Mouse (Mus musculus) C2C12 (cell line): Measurements from ENCODE around the gene Crtc2. TPM values are rescaled to one million over a fixed set of nuclear protein-coding genes. Genes with fewer than 3 reads are reported as not detected.

Experiments
- H3K27me3 ChIP-seq: one replicate; pipeline ENCODE4 v1.6.1; 2011; ENCODE audit not compliant: control insufficient read depth, insufficient read depth, insufficient read length
- H3K36me3 ChIP-seq: one replicate; pipeline ENCODE4 v1.6.1; 2011; ENCODE audit not compliant: control insufficient read depth, insufficient read depth
- H3K4me3 ChIP-seq: one replicate; pipeline ENCODE4 v1.5.1; 2011; ENCODE audit warnings: mild to moderate bottlenecking, control low read depth; ENCODE audit not compliant: poor library complexity, insufficient read depth, severe bottlenecking
- H3K79me2 ChIP-seq: one replicate; pipeline ENCODE4 v1.6.1; 2011; ENCODE audit not compliant: control insufficient read depth, insufficient read depth
- H3K79me3 ChIP-seq: one replicate; pipeline ENCODE4 v1.6.1; 2011; ENCODE audit warnings: low read depth, control low read depth
- H3ac ChIP-seq: one replicate; pipeline ENCODE3; 2011; ENCODE audit warnings: low read depth; ENCODE audit not compliant: control insufficient read depth, insufficient read length
- CEBPB ChIP-seq: IDR thresholded peaks from one replicate; pipeline ENCODE4 v1.6.1; 2011; ENCODE audit warnings: low read depth, mild to moderate bottlenecking, control low read depth, moderate library complexity
- CTCF ChIP-seq: IDR thresholded peaks from one replicate; pipeline ENCODE4 v1.5.1; 2011; ENCODE audit not compliant: control insufficient read depth, insufficient read depth, insufficient read length
- FOSL1 ChIP-seq: IDR thresholded peaks from one replicate; pipeline ENCODE4 v1.8.0; 2011; ENCODE audit warnings: mild to moderate bottlenecking, low read length; ENCODE audit not compliant: poor library complexity, insufficient read depth, severe bottlenecking
- MAX ChIP-seq: IDR thresholded peaks from one replicate; pipeline ENCODE4 v1.6.1; 2011; ENCODE audit warnings: mild to moderate bottlenecking, control low read depth
- MYOD1 ChIP-seq: IDR thresholded peaks from one replicate; pipeline ENCODE4 v1.6.1; 2011; ENCODE audit warnings: low read depth; ENCODE audit not compliant: control insufficient read depth, insufficient read length
- MYOG ChIP-seq: IDR thresholded peaks from one replicate; pipeline ENCODE4 v1.6.1; 2011; ENCODE audit not compliant: control insufficient read depth, insufficient read length; ENCODE audit errors: extremely low read depth
- USF1 ChIP-seq: IDR thresholded peaks from one replicate; pipeline ENCODE4 v1.6.1; 2011; ENCODE audit warnings: low read depth, mild to moderate bottlenecking, control low read depth, moderate library complexity
- polyA plus RNA-seq: library from polyadenylated mRNA; unstranded; fragments of >200 nt; fragmentation: generic; extraction: Trizol; gene quantifications from one replicate; pipeline ENCODE4 v1.2.1, GENCODE M21; 2012; ENCODE audit warnings: missing spikeins

Gene Crtc2
- polyA plus RNA-seq, 1 experiment, result 25.7 TPM

DNA sequence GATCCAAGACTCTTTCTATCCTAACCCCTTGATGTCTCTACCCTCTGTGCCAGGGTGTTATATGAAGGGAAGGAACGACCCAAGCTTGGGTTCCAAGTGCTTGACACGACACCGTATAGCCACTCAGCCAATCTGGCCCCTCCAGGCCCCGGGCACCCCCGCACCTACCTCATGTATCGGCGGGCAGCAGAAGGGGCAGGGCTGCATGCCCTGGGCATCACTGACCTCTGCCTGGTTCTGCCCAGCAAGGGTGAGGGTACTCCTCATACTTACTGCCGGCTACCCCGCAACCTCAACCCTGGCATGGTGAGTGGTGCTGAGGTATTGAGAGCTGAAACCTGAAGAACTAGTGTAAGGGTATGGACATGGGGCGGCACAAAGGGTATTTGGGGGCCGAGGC lies 14.2 kb downstream of the Crtc2 start:
- Histone ChIP-seq H3K4me3 (no peak overlapping the region), H3K79me3 (no peaks in the 10 kb centered on the region), H3ac (no peak overlapping the region), H3K36me3 (peaks cover 5% of the 10 kb centered on the region), H3K79me2 (no peaks in the 10 kb centered on the region), H3K27me3 (no peaks in the 10 kb centered on the region)
- TF ChIP-seq MYOD1 (no peak), CEBPB (no peak), MYOG (no peak), CTCF (no peak), MAX (no peak), FOSL1 (no peak), USF1 (no peak)

GRCm38 (mm10) chr3:90268971-90269370 lies 15.0 kb downstream of the Crtc2 start:
- Histone ChIP-seq H3K27me3 (no peaks in the 10 kb centered on the region), H3K79me3 (no peaks in the 10 kb centered on the region), H3K79me2 (no peaks in the 10 kb centered on the region), H3K4me3 (no peak overlapping the region), H3ac (no peak overlapping the region), H3K36me3 (no peaks in the 10 kb centered on the region)
- TF ChIP-seq MYOG, result no peak
- TF ChIP-seq USF1, result no peak
- TF ChIP-seq MYOD1, result no peak
- no peak for TF ChIP-seq CTCF
- no peak for TF ChIP-seq CEBPB
- no peak for TF ChIP-seq FOSL1
- no peak for TF ChIP-seq MAX

DNA sequence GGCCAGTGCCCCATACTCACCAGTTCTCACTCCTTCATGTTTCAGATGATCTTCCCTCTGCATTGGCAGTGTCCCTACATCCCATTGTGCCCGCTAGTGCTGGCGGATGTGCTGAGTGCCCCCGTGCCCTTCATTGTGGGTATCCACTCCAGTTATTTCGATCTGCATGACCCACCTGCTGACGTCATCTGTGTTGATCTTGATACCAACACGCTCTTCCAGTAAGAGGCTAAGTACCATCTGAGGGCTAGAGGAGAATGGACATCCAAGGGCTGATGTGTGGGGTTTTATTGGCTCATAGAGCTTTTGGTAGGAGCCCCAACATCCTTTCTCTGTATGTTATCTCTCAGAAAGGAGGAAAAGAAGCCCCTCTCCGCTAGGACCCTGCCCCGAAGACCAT lies 16.8 kb downstream of the Crtc2 start:
- H3K4me3 ChIP-seq, result no peak overlapping the region
- H3K79me2 ChIP-seq, result no peaks in the 10 kb centered on the region
- no peaks in the 10 kb centered on the region for H3K36me3 ChIP-seq
- TF ChIP-seq CEBPB, result no peak
- TF ChIP-seq MAX, result no peak
- TF ChIP-seq MYOD1, result no peak
- no peak overlapping the region for H3ac ChIP-seq
- H3K27me3 ChIP-seq, result no peaks in the 10 kb centered on the region
- H3K79me3 ChIP-seq, result no peaks in the 10 kb centered on the region

GRCm38 (mm10) chr3:90272170-90272569 lies 18.2 kb downstream of the Crtc2 start:
- Histone ChIP-seq H3K4me3 (no peak overlapping the region), H3ac (no peak overlapping the region), H3K79me3 (no peaks in the 10 kb centered on the region), H3K79me2 (no peaks in the 10 kb centered on the region), H3K27me3 (no peaks in the 10 kb centered on the region), H3K36me3 (no peaks in the 10 kb centered on the region)
- TF ChIP-seq CEBPB, result no peak
- no peak for TF ChIP-seq FOSL1
- TF ChIP-seq USF1, result no peak
- no peak for TF ChIP-seq MAX
- no peak for TF ChIP-seq MYOD1

DNA sequence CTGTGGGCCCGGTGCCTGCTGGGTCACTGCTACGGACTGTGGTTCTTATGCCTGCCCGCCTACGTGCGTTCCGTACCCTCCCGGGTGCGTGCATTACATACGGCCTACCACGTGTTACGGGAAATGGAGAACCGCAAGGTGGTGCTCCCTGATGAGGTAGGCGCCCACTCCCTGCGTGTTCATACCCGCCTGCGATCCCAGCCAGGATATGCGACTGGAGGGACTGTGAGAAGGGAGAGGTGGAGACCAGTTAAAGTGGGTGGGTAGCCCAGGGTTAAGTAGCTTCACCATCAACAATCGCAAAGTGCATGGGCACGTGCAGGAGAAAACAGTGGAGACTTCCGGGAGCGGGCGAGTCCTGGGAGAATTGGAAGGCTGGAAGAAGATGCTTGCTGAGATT lies 19.9 kb downstream of the Crtc2 start:
- no peaks in the 10 kb centered on the region for H3K36me3 ChIP-seq

GRCm38 (mm10) chr3:90275286-90275685 lies 21.3 kb downstream of the Crtc2 start:
- Histone ChIP-seq H3ac (no peak overlapping the region), H3K79me3 (no peaks in the 10 kb centered on the region), H3K79me2 (no peaks in the 10 kb centered on the region), H3K27me3 (no peaks in the 10 kb centered on the region), H3K36me3 (no peaks in the 10 kb centered on the region), H3K4me3 (no peak overlapping the region)
- TF ChIP-seq CTCF (no peak), CEBPB (no peak)

More for the DNA sequence above, 19.9 kb downstream of the Crtc2 start:
- TF ChIP-seq USF1 (no peak), CTCF (no peak)
- Histone ChIP-seq H3K27me3 (no peaks in the 10 kb centered on the region), H3ac (no peak overlapping the region), H3K79me3 (no peaks in the 10 kb centered on the region), H3K4me3 (no peak overlapping the region), H3K79me2 (no peaks in the 10 kb centered on the region)

- no peak for TF ChIP-seq USF1
- TF ChIP-seq CTCF, result no peak
- no peak for TF ChIP-seq MYOD1
- no peak for TF ChIP-seq MAX
- TF ChIP-seq MYOG, result no peak
- Histone ChIP-seq H3K36me3 (no peaks in the 10 kb centered on the region), H3K79me2 (no peaks in the 10 kb centered on the region), H3K4me3 (no peak overlapping the region), H3K27me3 (no peaks in the 10 kb centered on the region), H3K79me3 (no peaks in the 10 kb centered on the region), H3ac (no peak overlapping the region)
Measured at GRCm38 (mm10) chr3:90276858-90277257, 22.9 kb downstream of the Crtc2 start.
